Mouse (Mus musculus) neutrophil, adult 5-6 weeks (primary cell): ENCODE data around the gene D430041D05Rik. TPM values are rescaled to one million over a fixed set of nuclear protein-coding genes. Genes with fewer than 3 reads are reported as not detected.

Experiments
- ATAC-seq: fragments of 151-379, 151-347 bp; 2 replicates; pipeline ENCODE4 v1.8.0; 2017; ENCODE audit warnings: mild to moderate bottlenecking, moderate TSS enrichment; ENCODE audit not compliant: insufficient number of reproducible peaks, poor library complexity, low FRiP score, severe bottlenecking; ENCODE audit errors: extremely low read depth
- total RNA-seq: library from RNA; stranded (forward); fragments of 200-1000 nt; gene quantifications from 2 replicates; pipeline ENCODE4 v1.2.3, GENCODE M21; 2017

D430041D05Rik gene
- total RNA-seq, 1 experiment from 2014 or later, result 0.12 TPM

DNA sequence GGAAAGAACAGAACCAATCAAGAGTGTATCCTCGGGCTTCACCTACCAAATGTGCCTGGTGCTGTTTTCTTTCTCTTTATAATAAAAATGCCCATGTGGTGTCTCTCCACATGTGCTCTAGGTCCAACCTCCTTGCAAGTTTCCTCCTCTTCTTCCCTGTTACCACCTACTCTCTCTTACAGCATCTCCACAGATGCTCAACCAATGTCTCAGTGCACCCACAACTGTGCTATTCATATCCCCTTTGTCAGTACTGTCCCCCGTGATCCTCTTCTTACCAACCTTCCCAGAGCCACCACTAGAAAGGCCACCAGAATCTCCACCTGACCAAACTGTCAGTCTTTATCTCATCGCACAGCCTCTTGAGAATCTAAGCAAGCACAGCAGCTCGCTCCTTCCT, 184.8 kb downstream of the D430041D05Rik start:
- no peak for ATAC-seq

GRCm38 (mm10) chr2:104219733-104220391, 191.0 kb downstream of the D430041D05Rik start:
- no peak for ATAC-seq

GRCm38 (mm10) chr2:104218588-104219065, 192.2 kb downstream of the D430041D05Rik start:
- no peak for ATAC-seq

GRCm38 (mm10) chr2:104218114-104218513, 192.7 kb downstream of the D430041D05Rik start:
- no peak for ATAC-seq

GRCm38 (mm10) chr2:104209408-104209807, 201.4 kb downstream of the D430041D05Rik start:
- no peak for ATAC-seq

- no peak for ATAC-seq
Measured at GRCm38 (mm10) chr2:104208415-104208814, 202.4 kb downstream of the D430041D05Rik start.

- ATAC-seq, result no peak
Measured at GRCm38 (mm10) chr2:104207948-104208347, 202.9 kb downstream of the D430041D05Rik start.

- ATAC-seq, result no peak
Measured at GRCm38 (mm10) chr2:104205623-104206022, 205.2 kb downstream of the D430041D05Rik start.

DNA sequence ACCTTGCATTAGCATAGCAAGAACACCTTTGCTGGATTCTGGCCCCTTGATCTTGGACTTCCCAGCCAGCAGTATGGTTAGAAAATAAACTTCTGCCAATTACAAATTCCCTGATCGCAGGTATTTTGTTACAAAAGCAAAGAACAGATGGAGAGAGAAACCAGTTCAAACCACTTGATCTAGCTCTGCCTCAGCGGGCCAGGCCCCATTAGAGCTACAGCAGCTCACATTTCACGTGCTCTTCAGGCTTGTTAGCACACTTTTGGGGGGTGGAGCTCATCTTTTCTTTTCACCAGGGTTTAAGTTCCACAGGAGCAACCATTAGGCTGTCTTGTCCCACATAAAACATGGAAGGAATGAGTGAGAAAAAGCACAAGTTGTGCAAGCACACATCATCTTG, 210.6 kb downstream of the D430041D05Rik start:
- no peak for ATAC-seq

DNA sequence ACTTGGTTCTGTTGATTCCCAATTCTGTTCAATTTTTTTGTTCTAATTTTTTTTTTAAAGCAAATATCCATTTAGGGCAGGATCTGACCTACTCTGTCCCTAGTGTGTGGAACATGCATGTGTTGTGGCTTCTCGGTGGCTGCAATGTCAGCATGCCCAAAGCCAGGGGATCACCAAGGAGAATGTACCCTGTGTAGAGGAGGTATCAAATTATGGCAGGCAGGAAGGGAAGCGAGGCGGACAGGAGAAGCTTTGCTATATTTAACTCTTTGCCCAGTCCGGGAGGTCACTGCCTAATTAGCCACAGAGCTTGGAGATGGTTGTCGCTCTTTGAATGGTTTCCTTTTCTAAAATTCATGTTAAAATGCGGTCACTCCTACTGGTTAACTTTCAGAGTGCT, 212.6 kb downstream of the D430041D05Rik start:
- ATAC-seq, result no peak

DNA sequence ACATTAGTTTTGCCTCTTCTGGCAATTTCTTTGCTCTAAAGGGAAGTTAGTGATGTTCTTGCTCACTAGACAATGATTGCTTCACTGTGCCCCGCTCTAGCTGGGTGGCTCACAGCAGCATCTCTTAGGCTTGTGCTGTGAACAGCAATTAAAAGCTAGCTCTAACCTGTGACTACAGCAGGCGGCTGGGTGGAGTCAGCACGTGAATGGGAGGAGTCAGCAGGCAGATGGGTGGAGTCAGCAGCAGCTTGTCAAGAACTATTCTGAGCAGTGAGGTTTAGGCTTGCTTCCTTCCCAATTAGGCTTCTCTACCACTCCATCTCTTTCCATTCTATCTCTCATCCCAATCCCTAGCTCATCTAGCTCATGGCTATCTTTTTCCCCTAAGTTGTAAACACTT, 213.5 kb downstream of the D430041D05Rik start:
- ATAC-seq, result no peak

GRCm38 (mm10) chr2:104192401-104193141, 218.2 kb downstream of the D430041D05Rik start:
- ATAC-seq, result no peak

DNA sequence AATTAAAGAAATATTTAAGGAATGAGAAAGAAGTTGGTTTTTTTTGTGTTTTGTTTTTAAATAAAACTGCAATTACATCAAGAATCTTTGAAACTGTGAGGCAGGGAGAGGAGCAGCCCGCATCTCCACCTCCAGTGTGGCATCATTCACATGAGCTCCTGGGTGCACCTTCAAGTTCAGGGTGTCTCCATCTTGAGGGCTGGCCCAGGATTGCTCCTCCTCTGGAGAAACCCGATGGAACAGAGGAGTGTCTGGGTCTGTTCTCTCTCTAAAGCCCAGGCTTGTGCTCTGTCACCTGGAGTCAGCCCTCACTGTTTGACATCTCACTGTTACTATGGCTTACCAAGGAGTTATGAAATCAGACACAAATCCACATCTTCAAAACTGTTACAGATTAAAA, 219.1 kb downstream of the D430041D05Rik start:
- ATAC-seq, result no peak

GRCm38 (mm10) chr2:104188859-104189258, 222.0 kb downstream of the D430041D05Rik start:
- ATAC-seq, result no peak

DNA sequence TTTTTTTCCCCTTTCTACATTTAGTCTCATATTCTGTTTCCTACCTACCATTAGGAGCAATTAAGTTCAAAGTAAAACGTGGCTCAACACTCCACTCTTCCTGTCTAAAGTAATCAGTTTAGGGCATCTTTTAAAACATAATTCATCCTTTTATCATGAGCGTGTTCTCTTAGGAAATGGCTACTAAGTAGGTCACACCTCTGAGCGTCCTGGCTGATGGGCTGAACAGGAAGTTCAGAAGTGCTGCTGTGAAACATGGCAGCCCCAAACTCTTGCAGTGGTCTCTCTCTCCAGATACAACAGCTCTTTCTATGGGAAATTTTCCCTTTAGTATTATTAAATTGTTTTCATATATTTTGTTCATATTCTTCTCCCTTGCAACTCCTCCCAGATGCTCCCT, 223.7 kb downstream of the D430041D05Rik start:
- ATAC-seq, result no peak

DNA sequence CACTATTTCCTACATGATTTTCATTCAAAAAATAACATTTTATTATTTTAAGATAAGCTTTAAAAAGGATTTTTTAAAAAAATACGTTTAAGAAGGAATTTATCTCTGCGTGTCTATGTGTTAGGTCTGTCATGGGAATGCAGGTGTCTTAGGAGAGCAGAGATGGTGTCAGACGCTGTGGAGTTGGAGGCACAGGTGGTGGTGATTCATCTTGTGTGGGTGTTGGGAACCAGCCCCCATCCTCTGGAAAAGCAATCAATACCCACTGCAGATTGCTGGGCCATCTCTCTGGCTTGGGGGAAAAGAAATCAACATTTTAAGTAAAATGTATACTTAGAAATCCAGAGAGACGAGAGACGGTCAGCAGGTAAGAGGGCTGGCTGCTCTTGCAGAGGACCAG, 225.2 kb downstream of the D430041D05Rik start:
- ATAC-seq, result no peak

DNA sequence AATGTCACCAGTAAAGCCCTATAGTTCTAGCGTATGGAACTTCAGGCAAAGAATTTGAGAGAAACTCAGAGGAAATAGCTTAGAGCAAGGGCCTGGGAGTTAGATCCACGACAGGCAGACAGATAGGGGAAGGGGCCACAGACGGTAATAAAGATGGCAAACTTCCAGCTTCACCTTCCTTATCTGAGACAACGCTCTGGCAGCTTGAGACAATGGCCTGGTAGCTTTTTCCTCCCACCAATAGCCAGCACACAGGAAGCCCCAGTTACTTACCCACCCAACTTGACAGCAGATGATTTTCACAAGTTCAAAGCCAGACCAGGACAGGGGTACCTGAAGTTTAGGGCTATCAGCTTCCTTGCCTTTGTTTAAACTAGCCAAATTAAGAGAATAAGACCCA, 226.5 kb downstream of the D430041D05Rik start:
- ATAC-seq, result no peak

DNA sequence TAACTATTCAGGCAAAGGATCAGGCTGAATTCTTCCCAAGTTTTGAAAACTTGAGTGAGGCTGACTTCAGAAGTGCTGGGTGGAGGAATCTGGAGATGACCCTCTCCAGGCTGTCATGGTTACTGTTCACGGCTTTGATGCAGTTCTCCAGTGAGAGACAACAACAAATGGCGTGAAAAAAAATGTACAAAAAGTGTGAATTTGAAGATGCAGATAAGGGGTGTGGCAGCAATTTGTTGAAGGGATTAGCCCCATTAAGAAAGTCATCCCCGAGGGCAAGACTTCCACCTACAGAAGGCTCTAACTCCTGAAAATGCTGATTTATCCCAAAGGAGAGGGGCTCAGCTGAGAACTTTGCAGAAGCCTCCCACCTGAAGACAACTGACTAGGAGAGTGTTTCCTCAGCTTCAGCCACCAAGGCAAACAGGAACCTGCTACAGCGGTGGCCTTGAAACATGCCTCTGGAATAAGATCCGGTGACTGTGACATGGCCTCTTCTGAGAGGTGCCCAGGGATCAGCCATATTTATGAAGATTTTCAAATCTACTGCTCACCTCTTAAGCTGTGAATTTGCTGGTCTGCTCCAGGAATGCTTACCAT, 227.5 kb downstream of the D430041D05Rik start:
- ATAC-seq, result no peak

DNA sequence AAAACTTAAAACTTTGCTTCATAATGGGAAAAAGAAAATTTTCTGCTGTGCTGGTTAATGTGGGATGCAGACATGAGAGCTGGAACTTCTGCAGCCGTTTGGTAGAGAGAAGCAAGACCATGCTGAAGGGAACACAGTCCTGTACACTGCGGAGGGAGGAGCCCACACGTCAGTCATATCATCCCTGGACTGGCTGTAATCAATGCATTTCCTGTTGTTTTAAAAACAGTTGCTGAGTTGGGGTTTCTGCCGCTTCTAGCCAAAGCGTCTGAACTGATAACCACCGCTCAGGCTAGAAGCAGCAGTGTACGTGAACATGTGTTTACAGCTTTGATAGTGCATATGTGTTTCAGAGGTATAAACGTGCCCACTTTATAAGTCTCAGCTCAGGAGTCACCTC, 231.2 kb downstream of the D430041D05Rik start:
- no peak for ATAC-seq

- no peak for ATAC-seq
Measured at GRCm38 (mm10) chr2:104178251-104178650, 232.6 kb downstream of the D430041D05Rik start.
